Mouse (Mus musculus): ENCODE measurements around the gene Cldn34b2.
"Not testable (repeated sequence)": the region's sequence is repeated elsewhere in the genome, so short reads cannot be mapped to it uniquely, and the experiment has no call there.

Gene Cldn34b2

GRCm38 (mm10) chrX:155128312-155128711 is at the start of gene Cldn34b2:
Gene Cldn34b2, minus strand, starts transcription at chrX:155128412.
- DNase-seq (ENCODE audit: low spot score in 2 of 2): not testable (repeated sequence)

- no peak for DNase-seq (ENCODE audit: low spot score in 2 of 2)
These were observed 49.4 kb upstream of the Cldn34b2 start for GRCm38 (mm10) chrX:155177640-155178039.

- DNase-seq (ENCODE audit: low spot score in 2 of 2): no peak
These were observed 49.0 kb upstream of the Cldn34b2 start for GRCm38 (mm10) chrX:155177230-155177629.

- no peak for DNase-seq (ENCODE audit: low spot score in 2 of 2)
These were observed 47.4 kb upstream of the Cldn34b2 start for GRCm38 (mm10) chrX:155175568-155175967.

GRCm38 (mm10) chrX:155172310-155172709 is 44.1 kb upstream of the Cldn34b2 start:
- DNase-seq (ENCODE audit: low spot score in 2 of 2): peak in 1 of 2 experiments; percentile 5

- no peak for DNase-seq (ENCODE audit: low spot score in 2 of 2)
These were observed 43.5 kb upstream of the Cldn34b2 start for GRCm38 (mm10) chrX:155171754-155172153.

GRCm38 (mm10) chrX:155169886-155170285 is 41.7 kb upstream of the Cldn34b2 start:
- no peak for DNase-seq (ENCODE audit: low spot score in 2 of 2)

- DNase-seq (ENCODE audit: low spot score in 2 of 2): no peak
These were observed 39.5 kb upstream of the Cldn34b2 start for GRCm38 (mm10) chrX:155167667-155168066.

- no peak for DNase-seq (ENCODE audit: low spot score in 2 of 2)
These were observed 38.1 kb upstream of the Cldn34b2 start for GRCm38 (mm10) chrX:155166313-155166712.

GRCm38 (mm10) chrX:155163553-155163952 is 35.3 kb upstream of the Cldn34b2 start:
- DNase-seq (ENCODE audit: low spot score in 2 of 2): no peak

GRCm38 (mm10) chrX:155151868-155152267 is 23.7 kb upstream of the Cldn34b2 start:
- DNase-seq (ENCODE audit: low spot score in 2 of 2): no peak

- peak; percentile 37 to 64 for DNase-seq (ENCODE audit: low spot score in 2 of 2)
These were observed 16.5 kb upstream of the Cldn34b2 start for GRCm38 (mm10) chrX:155144718-155145117.

GRCm38 (mm10) chrX:155098024-155098423 is 30.2 kb downstream of the Cldn34b2 start:
- peak in 1 of 2 experiments; percentile 0 for DNase-seq (ENCODE audit: low spot score in 2 of 2)

- not testable (repeated sequence) for DNase-seq (ENCODE audit: low spot score in 2 of 2)
These were observed 34.6 kb downstream of the Cldn34b2 start, which contains the start of gene Magea2 for GRCm38 (mm10) chrX:155093566-155093965. Gene Magea2, minus strand, starts transcription at chrX:155093666.

GRCm38 (mm10) chrX:155089693-155090092 is 38.5 kb downstream of the Cldn34b2 start, which contains the start of gene Magea1:
Gene Magea1, minus strand, starts transcription at chrX:155089793.
- DNase-seq (ENCODE audit: low spot score in 2 of 2): not testable (repeated sequence)
